Mouse (Mus musculus): ENCODE results near the gene Dnajc6. TPM values are rescaled to one million over a fixed set of nuclear protein-coding genes. Genes with fewer than 3 reads are reported as not detected.

Dnajc6 gene
- total and polyA plus RNA-seq, 3 experiments = 15.0 to 20.2 TPM; not detected in 1

DNA sequence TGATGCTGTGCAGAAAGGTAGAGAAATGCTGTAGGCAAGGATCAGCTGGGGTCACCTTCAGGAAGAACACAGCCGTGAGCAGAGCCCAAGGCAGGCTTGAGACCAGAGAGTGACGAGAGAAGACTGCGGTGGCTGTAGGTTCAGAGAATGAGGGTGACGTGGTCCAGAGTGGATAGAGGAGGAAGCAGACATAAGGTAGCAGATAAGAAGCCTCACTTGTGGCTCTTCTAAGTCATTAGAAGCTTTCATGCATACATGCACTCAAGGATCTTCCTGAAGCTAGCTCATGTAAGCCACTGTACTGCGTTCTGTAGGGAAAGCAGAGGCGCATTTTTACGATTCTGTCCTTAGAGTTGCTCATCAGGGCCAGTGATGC is 159.0 kb downstream of the Dnajc6 start:
- Histone ChIP-seq H3K27me3 (ENCODE audit: control insufficient read depth in 1 of 2, insufficient read depth in 2 of 2, low read length in 2 of 2) (no peaks in the 10 kb centered on the region), H3K9me3 (replicated peaks; ENCODE audit: insufficient read depth, low read length) (no peaks in the 10 kb centered on the region), H3K79me2 (ENCODE audit: control insufficient read depth, insufficient read depth, low read length, poor library complexity) (peaks cover 28% of the 10 kb centered on the region), H3K36me3 (ENCODE audit: control insufficient read depth in 1 of 2, insufficient read depth in 2 of 2, low read length in 2 of 2) (peaks cover 19 to 60% of the 10 kb centered on the region in 2 experiments), H3K27ac (ENCODE audit: control insufficient read depth, low read depth, low read length) (peak overlapping the region; percentile 99), H3K4me3 (ENCODE audit: control insufficient read depth in 1 of 2, insufficient read depth in 1 of 2, low read depth in 2 of 2, low read length in 2 of 2) (peak overlapping the region in 1 of 2 experiments; percentile 4; a peak in 2 of 4 replicates), H3K4me1 (ENCODE audit: control insufficient read depth in 1 of 2, insufficient read depth in 2 of 2, low read length in 2 of 2) (peaks cover 38 to 50% of the 10 kb centered on the region in 2 experiments), H3K9ac (ENCODE audit: control insufficient read depth, low read depth, low read length, poor library complexity, severe bottlenecking) (peak overlapping the region; percentile 66)
- TF ChIP-seq SIN3A (IDR thresholded peaks at IDR 0.05; ENCODE audit: low read length) = peak; percentile 4; the same call in 1 of the 2 replicates
- TF ChIP-seq MAZ (IDR thresholded peaks at IDR 0.05; ENCODE audit: low read depth, low read length) = no peak
- no peak for TF ChIP-seq HCFC1 (IDR thresholded peaks at IDR 0.05; ENCODE audit: low read depth, low read length)
- peak; percentile 72 for TF ChIP-seq TCF12 (IDR thresholded peaks at IDR 0.05; ENCODE audit: low read depth, low read length)
- TF ChIP-seq POLR2AphosphoS2 (IDR thresholded peaks at IDR 0.05; ENCODE audit: low read length) = 0 out of 2 replicates have a peak, but pooled peaks have one; percentile 9
- no peak for TF ChIP-seq E2F4 (IDR thresholded peaks at IDR 0.05; ENCODE audit: borderline replicate concordance, low read depth, low read length)
- no peak; the same call in 1 of the 2 replicates for TF ChIP-seq CHD2 (IDR thresholded peaks at IDR 0.05; ENCODE audit: low read length)
- no peak for TF ChIP-seq ZNF384 (IDR thresholded peaks at IDR 0.05; ENCODE audit: low read depth, low read length)
- 0 out of 2 replicates have a peak, but pooled peaks have one; percentile 8 for TF ChIP-seq RCOR1 (IDR thresholded peaks at IDR 0.05; ENCODE audit: low read depth, low read length)
- no peak for TF ChIP-seq KAT2A (conservative IDR thresholded peaks at IDR 0.05; ENCODE audit: low read depth, low read length)
- TF ChIP-seq EP300 (IDR thresholded peaks at IDR 0.05; ENCODE audit: low read depth in 1 of 2, low read length in 2 of 2) = peak; percentile 41 to 56; a peak in 2 of 4 replicates
- TF ChIP-seq POLR2A (IDR thresholded peaks at IDR 0.05; ENCODE audit: control insufficient read depth in 1 of 2, insufficient read depth in 1 of 2, low read depth in 1 of 2, low read length in 2 of 2, poor library complexity in 1 of 2) = peak in 1 of 2 experiments; percentile 49; a peak in 2 of 4 replicates
- TF ChIP-seq GATA1 (IDR thresholded peaks at IDR 0.05; ENCODE audit: low read depth, low read length) = peak; percentile 87
- TF ChIP-seq MAFK (IDR thresholded peaks at IDR 0.05; ENCODE audit: borderline replicate concordance, low read depth, low read length) = no peak
- TF ChIP-seq CHD1 (IDR thresholded peaks at IDR 0.05; ENCODE audit: low read depth, low read length) = no peak
- peak; percentile 73 for TF ChIP-seq TBP (IDR thresholded peaks at IDR 0.05; ENCODE audit: low read depth, low read length)
- TF ChIP-seq TAL1 (IDR thresholded peaks at IDR 0.05; ENCODE audit: low read length) = peak; percentile 78
- peak; percentile 84 for TF ChIP-seq ETS1 (IDR thresholded peaks at IDR 0.05; ENCODE audit: low read depth, low read length)
- DNase-seq (ENCODE audit: low read depth, low spot score) = peak; percentile 91

DNA sequence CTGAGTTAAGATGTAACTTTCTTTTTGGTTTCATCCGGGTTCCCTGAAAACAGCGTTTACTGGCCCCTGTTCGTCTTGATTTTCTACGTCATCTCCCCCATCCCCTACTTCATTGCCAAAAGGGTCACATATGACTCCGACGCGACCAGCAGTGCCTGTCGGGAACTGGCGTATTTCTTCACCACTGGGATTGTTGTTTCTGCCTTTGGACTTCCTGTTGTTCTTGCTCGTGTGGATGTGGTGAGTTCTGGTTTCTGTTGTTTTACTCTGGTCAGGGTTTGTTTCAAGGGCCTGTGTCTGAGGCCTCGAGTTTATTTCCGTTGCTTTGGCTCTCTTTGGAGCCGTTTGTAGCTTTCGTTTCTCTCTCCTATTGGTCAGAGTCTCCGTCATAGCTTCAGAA is 159.6 kb downstream of the Dnajc6 start:
- peak overlapping the region; percentile 55; the same call in 1 of the 2 replicates for H3K9ac ChIP-seq (ENCODE audit: control insufficient read depth, low read depth, low read length, poor library complexity, severe bottlenecking)
- DNase-seq (ENCODE audit: low read depth, low spot score) = peak; percentile 12
- peak overlapping the region; percentile 99 for H3K27ac ChIP-seq (ENCODE audit: control insufficient read depth, low read depth, low read length)
- TF ChIP-seq TCF12 (IDR thresholded peaks at IDR 0.05; ENCODE audit: low read depth, low read length) = no peak
- TF ChIP-seq TAL1 (IDR thresholded peaks at IDR 0.05; ENCODE audit: low read length) = no peak
- no peak for TF ChIP-seq NRF1 (IDR thresholded peaks at IDR 0.05; ENCODE audit: insufficient read depth, low read depth, low read length, poor library complexity, severe bottlenecking)
- TF ChIP-seq ZNF384 (IDR thresholded peaks at IDR 0.05; ENCODE audit: low read depth, low read length) = no peak
- TF ChIP-seq MAZ (IDR thresholded peaks at IDR 0.05; ENCODE audit: low read depth, low read length) = no peak
- H3K4me3 ChIP-seq (ENCODE audit: control insufficient read depth in 1 of 2, insufficient read depth in 1 of 2, low read depth in 2 of 2, low read length in 2 of 2) = no peak overlapping the region; a peak in 1 of 4 replicates
- no peaks in the 10 kb centered on the region for H3K27me3 ChIP-seq (ENCODE audit: control insufficient read depth in 1 of 2, insufficient read depth in 2 of 2, low read length in 2 of 2)
- peaks cover 19 to 55% of the 10 kb centered on the region in 2 experiments for H3K36me3 ChIP-seq (ENCODE audit: control insufficient read depth in 1 of 2, insufficient read depth in 2 of 2, low read length in 2 of 2)
- peaks cover 24% of the 10 kb centered on the region for H3K79me2 ChIP-seq (ENCODE audit: control insufficient read depth, insufficient read depth, low read length, poor library complexity)
- H3K4me1 ChIP-seq (ENCODE audit: control insufficient read depth in 1 of 2, insufficient read depth in 2 of 2, low read length in 2 of 2) = peaks cover 33 to 46% of the 10 kb centered on the region in 2 experiments
- no peaks in the 10 kb centered on the region for H3K9me3 ChIP-seq (replicated peaks; ENCODE audit: insufficient read depth, low read length)
